Mouse (Mus musculus): Measurements from ENCODE around the gene Edem2.
A peak's percentile ranks its signal among the peaks of the same experiment; 100 is the strongest.
"Not testable (repeated sequence)": the region's sequence is repeated elsewhere in the genome, so short reads cannot be mapped to it uniquely, and the experiment has no call there.

Gene Edem2

DNA sequence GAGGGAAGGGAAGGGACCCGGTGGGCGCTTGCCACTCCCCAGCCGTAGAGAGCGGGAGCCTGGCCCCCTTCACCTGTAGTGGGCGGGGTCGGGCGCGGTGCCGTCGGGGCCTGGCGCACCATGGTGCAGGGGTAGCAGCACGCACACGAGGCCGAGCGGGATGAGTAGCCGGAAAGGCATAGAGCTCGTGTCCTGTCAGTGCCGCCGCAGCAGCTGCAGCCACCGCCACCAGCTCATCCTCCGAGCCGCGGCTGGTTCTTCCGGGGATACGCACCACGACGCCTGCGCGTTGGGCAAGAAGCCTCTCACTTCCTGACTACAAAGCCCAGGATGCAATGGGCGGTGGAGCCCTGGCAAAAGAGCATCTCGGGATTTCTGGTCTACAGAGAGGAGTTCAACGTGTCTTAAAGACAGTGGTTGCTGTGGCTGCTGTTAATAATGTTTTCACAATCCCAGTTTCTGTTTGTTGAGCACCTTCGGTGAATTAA is at the start of gene Edem2:
Edem2 (minus strand) TSS at position 318 of the 488 bp plus-strand sequence.
- DNase-seq: peak; percentile 95

DNA sequence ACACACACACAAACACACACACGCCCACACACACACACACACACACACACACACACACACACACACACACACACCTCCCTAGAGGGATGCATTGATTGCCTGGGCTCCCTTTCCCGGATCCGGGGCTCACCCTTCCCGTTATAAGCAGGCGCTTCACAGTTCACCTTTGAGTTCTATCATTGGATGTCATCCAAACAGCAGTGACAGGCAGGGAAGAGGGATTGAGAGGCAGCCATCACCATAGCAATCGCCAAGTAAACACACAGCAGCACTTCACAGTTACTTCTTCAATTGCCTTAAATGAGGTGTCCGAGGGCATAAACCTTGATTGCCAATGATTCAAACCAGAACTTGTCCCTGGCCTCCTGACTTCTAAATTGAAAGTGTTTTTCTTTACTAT is 49.8 kb upstream of the Edem2 start:
- DNase-seq: no peak

- DNase-seq: no peak
Observed at GRCm38 (mm10) chr2:155778004-155778403, 48.7 kb upstream of the Edem2 start.

GRCm38 (mm10) chr2:155777688-155777985 is 48.4 kb upstream of the Edem2 start:
- no peak for DNase-seq

DNA sequence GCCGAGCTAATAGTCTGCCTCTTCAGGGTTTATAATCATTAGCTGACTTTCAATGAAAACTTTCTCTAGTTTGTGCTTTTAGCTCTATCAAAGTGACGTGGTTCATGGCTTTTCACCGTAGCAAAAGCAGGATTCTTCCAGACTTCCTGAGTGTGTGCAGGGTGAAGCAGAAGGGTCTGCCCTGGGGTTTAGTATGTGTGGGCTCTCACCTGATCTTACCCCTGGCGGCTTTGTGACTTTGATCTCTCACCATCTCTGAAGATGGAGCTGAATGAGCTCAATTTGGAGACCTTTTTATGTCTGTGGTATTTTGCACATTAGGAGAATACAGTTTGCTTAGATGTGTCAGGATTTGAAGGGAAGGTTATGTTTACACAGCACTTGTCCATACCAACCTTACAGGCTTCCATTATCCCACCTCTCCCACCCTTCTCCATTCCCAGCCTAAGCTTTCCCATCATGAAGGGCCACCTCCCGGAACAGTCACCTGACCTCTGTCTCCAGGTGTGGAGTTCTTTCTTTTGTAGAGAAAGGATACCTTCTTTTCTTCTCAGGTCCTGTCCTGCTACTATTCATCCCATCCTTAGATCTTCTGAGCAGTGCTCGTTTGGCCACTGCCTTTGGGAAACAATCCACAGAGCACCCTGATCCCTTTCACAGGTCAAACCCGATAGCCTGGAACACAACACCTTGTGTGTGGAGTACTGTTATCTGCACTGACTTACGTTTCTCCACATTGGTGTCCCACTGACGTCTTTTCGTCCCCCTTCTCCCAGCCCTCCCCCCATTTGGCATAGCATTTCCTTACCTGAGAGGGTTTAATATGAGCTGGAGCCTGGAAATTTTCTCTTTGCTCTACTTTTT is 47.8 kb upstream of the Edem2 start:
- no peak for DNase-seq

GRCm38 (mm10) chr2:155775685-155776263 is 46.5 kb upstream of the Edem2 start:
- DNase-seq: peak; percentile 83

GRCm38 (mm10) chr2:155774927-155775684 is 45.8 kb upstream of the Edem2 start, which contains the start of gene Mmp24:
Mmp24 (plus strand) TSS chr2:155775342.
- no peak for DNase-seq

DNA sequence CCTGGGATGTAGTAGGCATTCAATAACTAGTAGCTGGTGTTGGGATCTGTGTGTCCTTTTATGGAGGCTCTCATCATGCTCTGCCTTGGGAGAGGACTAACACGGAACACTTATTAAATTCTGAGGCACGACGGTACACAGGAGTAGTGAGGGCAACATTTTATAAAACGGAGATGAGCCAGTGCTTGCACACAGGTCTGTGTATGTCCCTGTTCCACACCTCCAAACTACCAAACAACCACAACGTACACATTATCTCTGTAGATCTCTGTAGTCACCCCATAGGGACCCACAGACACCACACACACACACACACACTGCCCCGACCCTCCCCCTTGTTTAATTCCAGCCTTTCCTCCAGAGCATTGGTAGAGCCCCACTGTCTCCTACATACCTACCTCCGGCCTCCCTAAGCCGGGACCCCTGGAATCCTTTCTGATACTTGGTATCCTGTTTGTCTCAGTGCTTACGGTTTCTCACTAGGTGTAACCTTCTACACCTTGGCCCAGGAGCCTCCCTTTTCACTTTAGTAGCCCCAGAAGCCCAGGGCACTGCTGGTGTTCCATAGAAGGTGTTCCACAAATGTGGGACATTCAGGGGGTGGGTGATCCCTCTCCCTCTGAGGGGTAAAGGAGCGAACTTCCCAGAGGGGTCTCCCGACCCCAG is 45.1 kb upstream of the Edem2 start:
- no peak for DNase-seq

DNA sequence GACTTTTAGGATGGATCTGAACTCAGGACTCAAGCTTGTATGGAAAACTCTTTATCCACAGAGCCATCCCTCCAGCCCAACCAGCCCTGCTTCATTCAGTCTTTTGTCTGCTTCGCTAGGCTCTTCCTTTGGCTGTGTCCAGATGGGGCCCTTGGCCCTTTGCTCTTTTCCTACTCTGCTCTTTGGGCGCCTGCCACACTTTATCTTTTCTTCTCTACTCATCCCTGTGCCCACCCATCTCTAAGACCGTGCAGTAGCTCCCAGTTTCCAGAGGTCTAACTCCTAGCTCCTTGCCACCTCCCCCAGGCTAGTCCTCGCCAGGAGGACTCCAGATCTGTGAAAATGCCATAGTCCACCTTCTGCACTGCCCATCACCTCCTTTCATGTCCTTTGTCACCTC is 44.4 kb upstream of the Edem2 start:
- DNase-seq: no peak

DNA sequence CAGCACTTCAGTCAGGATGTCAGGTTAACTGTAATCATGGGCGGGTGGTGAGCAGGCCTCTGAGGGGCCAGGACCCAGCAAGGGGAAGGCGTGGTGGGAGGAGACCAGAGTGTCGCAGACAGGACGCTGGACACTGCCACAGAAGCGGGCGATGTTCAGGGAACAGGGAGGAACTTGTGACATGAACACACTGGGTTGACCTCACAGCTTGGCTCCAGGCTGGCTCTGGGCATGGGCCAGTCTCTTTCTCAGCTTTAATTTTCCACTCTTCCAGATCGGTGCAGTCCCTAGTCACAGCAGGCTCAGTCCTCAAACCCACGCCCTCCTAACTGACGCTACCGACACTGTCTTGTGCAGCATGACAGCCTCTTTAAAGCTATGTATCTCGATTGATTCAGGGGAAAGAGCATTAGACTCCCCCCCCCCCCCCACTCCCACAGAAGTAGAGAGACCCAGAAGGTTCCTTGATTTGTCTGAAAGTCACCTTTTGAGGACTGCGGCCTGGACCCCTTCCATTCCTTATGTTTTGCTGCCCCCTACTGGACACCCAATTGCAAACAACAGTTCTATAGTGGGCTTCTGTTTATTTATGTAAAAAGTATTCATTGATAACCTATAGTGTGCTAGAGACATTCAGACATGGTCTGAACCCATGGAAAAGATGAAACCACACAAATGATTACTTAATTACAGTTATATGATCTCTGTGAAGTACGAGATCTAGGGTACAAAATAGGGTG is 35.6 kb upstream of the Edem2 start:
- peak; percentile 87 for DNase-seq

- no peak for DNase-seq
Observed at GRCm38 (mm10) chr2:155756855-155757566, 27.7 kb upstream of the Edem2 start.

DNA sequence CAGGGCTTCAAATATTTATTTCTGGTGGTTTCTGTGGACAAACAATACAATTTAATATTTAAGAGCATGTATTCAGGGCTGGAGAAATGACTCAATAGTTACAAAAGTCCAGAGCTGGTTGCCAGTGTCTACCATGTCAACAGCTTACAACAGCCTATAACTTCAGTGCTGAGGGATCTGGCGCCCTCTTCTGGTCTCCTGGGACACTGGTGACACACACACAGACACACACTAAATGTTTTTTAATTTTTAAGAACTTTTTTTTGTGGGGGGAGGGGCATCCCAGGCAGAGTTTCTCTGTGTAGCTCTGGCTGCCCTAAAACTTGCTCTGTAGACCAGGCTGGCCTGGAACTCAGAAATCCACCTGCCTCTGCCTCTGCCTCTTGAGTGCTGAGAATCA is 26.5 kb upstream of the Edem2 start:
- peak; percentile 59 for DNase-seq

GRCm38 (mm10) chr2:155751014-155751786 is 21.9 kb upstream of the Edem2 start, which contains the start of gene Procr:
Procr (plus strand) TSS chr2:155751117.
- DNase-seq: peak; percentile 58

DNA sequence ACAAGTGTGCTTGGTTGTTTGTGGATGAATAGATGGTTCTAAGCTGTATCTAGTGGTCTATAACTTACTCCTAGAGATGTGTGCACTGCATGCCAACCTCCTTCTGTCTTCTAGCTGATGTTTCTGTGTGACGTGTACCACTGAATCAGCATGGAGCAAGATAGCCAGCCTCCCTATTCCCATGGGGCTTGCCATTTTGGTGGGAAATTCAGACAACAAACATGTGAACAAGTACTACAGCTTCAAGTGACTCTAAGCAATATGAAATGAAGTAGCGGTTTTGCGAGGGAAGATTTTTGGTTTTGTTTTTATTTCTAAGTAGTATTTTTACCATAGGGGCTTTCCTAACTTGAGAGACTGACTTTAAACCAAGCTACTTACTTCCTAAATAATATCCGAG is 20.1 kb upstream of the Edem2 start:
- no peak for DNase-seq

DNA sequence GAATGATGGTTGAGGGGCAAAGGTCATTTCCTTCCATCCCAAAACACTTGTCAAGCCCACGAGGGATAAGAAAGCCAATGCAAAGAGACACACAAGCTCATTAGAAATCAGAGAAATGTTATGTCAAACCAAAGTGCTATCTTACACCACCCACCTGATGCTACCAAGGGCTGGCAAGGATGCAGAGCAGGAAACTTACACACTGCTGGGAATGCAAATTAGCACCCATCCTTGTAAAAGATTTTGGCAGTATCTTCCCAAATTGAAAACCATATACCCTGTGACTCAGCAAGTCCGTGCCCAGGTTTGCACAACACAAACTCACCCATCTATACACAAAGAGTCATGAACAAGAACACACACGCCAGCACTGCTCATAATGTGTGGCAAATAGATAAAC is 16.2 kb upstream of the Edem2 start:
- no peak for DNase-seq

DNA sequence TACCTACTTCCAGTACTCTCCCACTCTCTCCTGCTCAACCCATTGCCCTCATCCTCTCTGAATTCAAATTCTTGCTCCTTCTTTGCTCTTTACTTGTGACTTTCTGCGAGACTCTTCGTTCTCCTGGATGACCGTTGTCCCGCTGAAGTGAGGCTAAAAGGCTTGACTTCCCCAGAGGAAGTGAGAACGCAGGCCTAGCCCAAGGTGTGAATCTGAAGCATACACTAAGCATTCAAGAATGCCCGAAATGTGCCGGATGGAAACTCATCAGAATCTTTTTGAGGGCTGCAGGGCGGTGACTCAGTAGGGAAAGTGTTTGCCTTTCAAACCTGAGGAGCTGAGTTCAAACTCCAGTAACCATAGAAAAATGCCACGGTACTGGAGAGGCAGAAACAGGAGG is 14.1 kb upstream of the Edem2 start:
- no peak for DNase-seq

DNA sequence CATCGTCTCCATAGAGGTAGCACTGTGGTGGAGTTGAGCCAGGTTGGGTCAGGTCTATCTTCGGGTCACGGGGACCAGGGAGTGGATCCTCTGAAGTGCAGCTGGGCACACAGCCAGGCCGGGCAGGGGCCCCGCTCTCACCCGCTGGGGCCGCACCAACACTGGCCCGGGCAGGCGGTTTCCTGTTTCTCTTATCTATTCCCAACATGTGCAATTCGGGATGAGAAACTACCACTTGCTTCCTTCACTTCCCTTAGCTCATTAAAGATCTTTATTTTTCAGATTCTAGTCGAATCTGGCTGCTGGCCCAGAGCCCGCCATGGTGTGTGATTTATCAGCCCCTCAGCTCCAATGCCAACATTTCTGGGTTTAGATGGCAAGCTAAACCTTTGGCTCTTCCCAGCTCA is 13.7 kb upstream of the Edem2 start:
- DNase-seq: no peak

- no peak for DNase-seq
Observed at GRCm38 (mm10) chr2:155742211-155742610, 12.9 kb upstream of the Edem2 start.

DNA sequence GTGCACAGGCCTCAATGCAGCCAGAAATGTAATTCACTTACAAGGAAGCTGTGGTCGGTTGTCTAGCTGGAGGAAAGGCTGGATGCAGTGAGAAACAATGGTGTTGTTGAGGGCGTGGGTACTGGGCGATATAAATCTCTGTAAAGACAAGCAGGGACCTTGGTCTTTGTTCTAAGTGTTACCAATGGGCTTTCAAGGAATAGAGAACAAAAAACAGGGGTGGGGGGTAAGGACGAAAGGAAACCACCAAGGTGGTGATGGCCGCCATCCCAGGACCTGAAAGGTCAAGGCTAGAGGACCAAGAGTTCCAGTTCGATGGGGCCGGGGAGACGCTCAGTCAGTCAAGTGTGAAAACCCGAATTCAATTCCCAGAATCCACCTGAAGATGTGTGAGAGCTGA is 8.5 kb upstream of the Edem2 start:
- no peak for DNase-seq

DNA sequence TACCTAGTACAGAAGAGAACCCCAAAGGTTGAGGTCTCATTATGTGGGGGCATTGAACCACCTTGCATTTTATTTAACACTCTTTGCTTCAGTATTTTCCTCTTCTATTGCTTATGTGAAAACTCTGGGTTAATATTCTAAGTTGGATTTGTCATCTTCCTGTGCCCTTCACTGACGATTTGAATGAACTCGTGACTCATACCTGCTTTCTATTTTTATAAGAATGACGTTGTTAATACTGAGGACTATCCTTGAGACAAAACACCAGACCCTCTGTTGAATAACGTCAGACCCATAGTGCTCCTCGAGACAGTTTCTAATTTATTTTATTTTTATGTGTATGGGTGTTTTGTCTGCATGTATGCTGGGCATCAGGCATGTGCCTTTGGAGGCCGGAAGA is 7.7 kb upstream of the Edem2 start:
- DNase-seq: no peak

DNA sequence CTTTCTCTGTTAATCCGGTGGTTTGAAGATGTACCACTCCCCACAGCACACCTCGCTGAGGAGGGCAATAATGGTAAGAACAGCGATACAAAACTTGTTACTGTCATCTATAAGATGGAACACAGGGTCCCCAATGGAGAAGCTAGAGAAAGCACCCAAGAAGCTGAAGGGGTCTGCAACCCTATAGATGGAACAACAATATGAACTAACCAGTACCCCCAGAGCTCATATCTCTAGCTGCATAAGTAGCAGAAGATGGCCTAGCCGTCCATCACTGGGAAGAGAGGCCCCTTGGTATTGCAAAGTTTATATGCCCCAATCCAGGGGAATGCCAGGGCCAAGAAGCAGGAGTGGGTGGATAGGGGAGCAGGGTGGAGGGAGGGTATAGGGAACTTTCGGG is 6.5 kb upstream of the Edem2 start, which contains the start of gene Gm17581:
Gm17581 (minus strand) TSS at position 101 of the 400 bp plus-strand sequence.
- DNase-seq: not testable (repeated sequence)
